Mouse (Mus musculus): ENCODE data around the gene Ptch2. TPM values are rescaled to one million over a fixed set of nuclear protein-coding genes. Genes with fewer than 3 reads are reported as not detected.

Gene Ptch2
- polyA plus RNA-seq, 1 experiment from 2014 or later: 1.8 TPM

- Histone ChIP-seq H3K36me3 (ENCODE audit: control insufficient read depth, insufficient read depth, low read length) (peaks cover 39% of the 10 kb centered on the region), H3K27ac (replicated peaks in 1 of 2; ENCODE audit: control insufficient read depth in 1 of 2, insufficient read depth in 1 of 2, low read depth in 2 of 2, low read length in 2 of 2) (no peak overlapping the region), H3K9me3 (ENCODE audit: control insufficient read depth, low read length) (no peaks in the 10 kb centered on the region), H3K4me2 (ENCODE audit: low read length) (no peak overlapping the region), H3K4me3 (ENCODE audit: control insufficient read depth in 1 of 2, insufficient read depth in 1 of 2, low read depth in 1 of 2, low read length in 2 of 2) (no peak overlapping the region), H3K4me1 (ENCODE audit: control insufficient read depth in 2 of 2, insufficient read depth in 2 of 2, low read length in 2 of 2) (peaks cover 2 to 7% of the 10 kb centered on the region in 2 experiments), H3K27me3 (ENCODE audit: control insufficient read depth, insufficient read depth, low read length) (no peaks in the 10 kb centered on the region), H3K9ac (ENCODE audit: low read length) (no peak overlapping the region)
- ATAC-seq (ENCODE audit: insufficient number of reproducible peaks, insufficient read depth, low FRiP score, low read depth): no peak
- WGBS: 79% methylated on average over 18 of the region's 18 CpGs
These were observed 52.3 kb downstream of the Ptch2 start for GRCm38 (mm10) chr4:117148047-117148713.

GRCm38 (mm10) chr4:117148815-117149214 lies 52.9 kb downstream of the Ptch2 start:
- H3K9ac ChIP-seq (ENCODE audit: low read length): no peak overlapping the region
- no peak overlapping the region for H3K27ac ChIP-seq (replicated peaks in 1 of 2; ENCODE audit: control insufficient read depth in 1 of 2, insufficient read depth in 1 of 2, low read depth in 2 of 2, low read length in 2 of 2)
- H3K36me3 ChIP-seq (ENCODE audit: control insufficient read depth, insufficient read depth, low read length): peaks cover 45% of the 10 kb centered on the region
- no peak overlapping the region for H3K4me2 ChIP-seq (ENCODE audit: low read length)
- peaks cover 2 to 13% of the 10 kb centered on the region in 2 experiments; a peak in 3 of 4 replicates for H3K4me1 ChIP-seq (ENCODE audit: control insufficient read depth in 2 of 2, insufficient read depth in 2 of 2, low read length in 2 of 2)
- no peak for ATAC-seq (ENCODE audit: insufficient number of reproducible peaks, insufficient read depth, low FRiP score, low read depth)
- no peaks in the 10 kb centered on the region for H3K27me3 ChIP-seq (ENCODE audit: control insufficient read depth, insufficient read depth, low read length)
- no peak overlapping the region for H3K4me3 ChIP-seq (ENCODE audit: control insufficient read depth in 1 of 2, insufficient read depth in 1 of 2, low read depth in 1 of 2, low read length in 2 of 2)
- 73% methylated on average over 24 of the region's 24 CpGs for WGBS
- H3K9me3 ChIP-seq (ENCODE audit: control insufficient read depth, low read length): no peaks in the 10 kb centered on the region

- peaks cover 7 to 19% of the 10 kb centered on the region in 2 experiments for H3K4me1 ChIP-seq (ENCODE audit: control insufficient read depth in 2 of 2, insufficient read depth in 2 of 2, low read length in 2 of 2)
- peaks cover 52% of the 10 kb centered on the region for H3K36me3 ChIP-seq (ENCODE audit: control insufficient read depth, insufficient read depth, low read length)
- ATAC-seq (ENCODE audit: insufficient number of reproducible peaks, insufficient read depth, low FRiP score, low read depth): no peak
- no peak overlapping the region for H3K4me2 ChIP-seq (ENCODE audit: low read length)
- no peak overlapping the region for H3K9ac ChIP-seq (ENCODE audit: low read length)
- no peaks in the 10 kb centered on the region for H3K27me3 ChIP-seq (ENCODE audit: control insufficient read depth, insufficient read depth, low read length)
- no peak overlapping the region for H3K4me3 ChIP-seq (ENCODE audit: control insufficient read depth in 1 of 2, insufficient read depth in 1 of 2, low read depth in 1 of 2, low read length in 2 of 2)
- 67% methylated on average over 6 of the region's 6 CpGs for WGBS
- H3K9me3 ChIP-seq (ENCODE audit: control insufficient read depth, low read length): no peaks in the 10 kb centered on the region
- H3K27ac ChIP-seq (replicated peaks in 1 of 2; ENCODE audit: control insufficient read depth in 1 of 2, insufficient read depth in 1 of 2, low read depth in 2 of 2, low read length in 2 of 2): no peak overlapping the region
These were observed 53.7 kb downstream of the Ptch2 start for GRCm38 (mm10) chr4:117149291-117150211.

- Histone ChIP-seq H3K27ac (replicated peaks in 1 of 2; ENCODE audit: control insufficient read depth in 1 of 2, insufficient read depth in 1 of 2, low read depth in 2 of 2, low read length in 2 of 2) (no peak overlapping the region), H3K36me3 (ENCODE audit: control insufficient read depth, insufficient read depth, low read length) (peaks cover 58% of the 10 kb centered on the region), H3K4me3 (ENCODE audit: control insufficient read depth in 1 of 2, insufficient read depth in 1 of 2, low read depth in 1 of 2, low read length in 2 of 2) (no peak overlapping the region), H3K9me3 (ENCODE audit: control insufficient read depth, low read length) (no peaks in the 10 kb centered on the region), H3K4me1 (ENCODE audit: control insufficient read depth in 2 of 2, insufficient read depth in 2 of 2, low read length in 2 of 2) (peaks cover 9 to 22% of the 10 kb centered on the region in 2 experiments), H3K4me2 (ENCODE audit: low read length) (no peak overlapping the region), H3K9ac (ENCODE audit: low read length) (no peak overlapping the region), H3K27me3 (ENCODE audit: control insufficient read depth, insufficient read depth, low read length) (no peaks in the 10 kb centered on the region)
- no peak for ATAC-seq (ENCODE audit: insufficient number of reproducible peaks, insufficient read depth, low FRiP score, low read depth)
- 95% methylated on average over 6 of the region's 6 CpGs for WGBS
These were observed 54.4 kb downstream of the Ptch2 start for GRCm38 (mm10) chr4:117150212-117150733.

GRCm38 (mm10) chr4:117151416-117151815 lies 55.5 kb downstream of the Ptch2 start:
- H3K4me3 ChIP-seq (ENCODE audit: control insufficient read depth in 1 of 2, insufficient read depth in 1 of 2, low read depth in 1 of 2, low read length in 2 of 2): no peak overlapping the region
- H3K9me3 ChIP-seq (ENCODE audit: control insufficient read depth, low read length): no peaks in the 10 kb centered on the region
- peaks cover 58% of the 10 kb centered on the region for H3K36me3 ChIP-seq (ENCODE audit: control insufficient read depth, insufficient read depth, low read length)
- H3K27ac ChIP-seq (replicated peaks in 1 of 2; ENCODE audit: control insufficient read depth in 1 of 2, insufficient read depth in 1 of 2, low read depth in 2 of 2, low read length in 2 of 2): no peak overlapping the region
- no peak overlapping the region for H3K4me2 ChIP-seq (ENCODE audit: low read length)
- WGBS: 79% methylated on average over 1 of the region's 1 CpGs
- H3K4me1 ChIP-seq (ENCODE audit: control insufficient read depth in 2 of 2, insufficient read depth in 2 of 2, low read length in 2 of 2): peaks cover 9 to 22% of the 10 kb centered on the region in 2 experiments
- H3K9ac ChIP-seq (ENCODE audit: low read length): no peak overlapping the region
- no peak for ATAC-seq (ENCODE audit: insufficient number of reproducible peaks, insufficient read depth, low FRiP score, low read depth)
- no peaks in the 10 kb centered on the region for H3K27me3 ChIP-seq (ENCODE audit: control insufficient read depth, insufficient read depth, low read length)

- peaks cover 9 to 22% of the 10 kb centered on the region in 2 experiments for H3K4me1 ChIP-seq (ENCODE audit: control insufficient read depth in 2 of 2, insufficient read depth in 2 of 2, low read length in 2 of 2)
- ATAC-seq (ENCODE audit: insufficient number of reproducible peaks, insufficient read depth, low FRiP score, low read depth): no peak
- H3K9me3 ChIP-seq (ENCODE audit: control insufficient read depth, low read length): no peaks in the 10 kb centered on the region
- H3K27me3 ChIP-seq (ENCODE audit: control insufficient read depth, insufficient read depth, low read length): no peaks in the 10 kb centered on the region
- H3K9ac ChIP-seq (ENCODE audit: low read length): peak overlapping the region; percentile 47; the same call in 1 of the 2 replicates
- 60% methylated on average over 5 of the region's 5 CpGs for WGBS
- H3K4me3 ChIP-seq (ENCODE audit: control insufficient read depth in 1 of 2, insufficient read depth in 1 of 2, low read depth in 1 of 2, low read length in 2 of 2): no peak overlapping the region
- H3K36me3 ChIP-seq (ENCODE audit: control insufficient read depth, insufficient read depth, low read length): peaks cover 58% of the 10 kb centered on the region
- no peak overlapping the region for H3K4me2 ChIP-seq (ENCODE audit: low read length)
- H3K27ac ChIP-seq (replicated peaks in 1 of 2; ENCODE audit: control insufficient read depth in 1 of 2, insufficient read depth in 1 of 2, low read depth in 2 of 2, low read length in 2 of 2): no peak overlapping the region
These were observed 56.8 kb downstream of the Ptch2 start for GRCm38 (mm10) chr4:117152714-117153113.

- Histone ChIP-seq H3K9me3 (ENCODE audit: control insufficient read depth, low read length) (no peaks in the 10 kb centered on the region), H3K4me2 (ENCODE audit: low read length) (peak overlapping the region; percentile 83), H3K4me1 (ENCODE audit: control insufficient read depth in 2 of 2, insufficient read depth in 2 of 2, low read length in 2 of 2) (peaks cover 9 to 22% of the 10 kb centered on the region in 2 experiments), H3K27me3 (ENCODE audit: control insufficient read depth, insufficient read depth, low read length) (no peaks in the 10 kb centered on the region), H3K36me3 (ENCODE audit: control insufficient read depth, insufficient read depth, low read length) (peaks cover 64% of the 10 kb centered on the region), H3K27ac (replicated peaks in 1 of 2; ENCODE audit: control insufficient read depth in 1 of 2, insufficient read depth in 1 of 2, low read depth in 2 of 2, low read length in 2 of 2) (peak overlapping the region; percentile 77 to 89), H3K9ac (ENCODE audit: low read length) (peak overlapping the region; percentile 99), H3K4me3 (ENCODE audit: control insufficient read depth in 1 of 2, insufficient read depth in 1 of 2, low read depth in 1 of 2, low read length in 2 of 2) (peak overlapping the region; percentile 91 to 94)
- under 1% methylated on average over 43 of the region's 44 CpGs for WGBS
- ATAC-seq (ENCODE audit: insufficient number of reproducible peaks, insufficient read depth, low FRiP score, low read depth): no peak
These were observed 59.3 kb downstream of the Ptch2 start for GRCm38 (mm10) chr4:117155020-117155791.

All from heart, embryonic 14.5 days (tissue).